Mouse (Mus musculus): ENCODE data around the gene Gm15448.
"Not testable (repeated sequence)": the region's sequence is repeated elsewhere in the genome, so short reads cannot be mapped to it uniquely, and the experiment has no call there.

Gene Gm15448

GRCm38 (mm10) chr7:3825599-3825998 is at the start of gene Gm15448:
Gene Gm15448 (minus strand): TSS chr7:3825687.
- DNase-seq = not testable (repeated sequence)

GRCm38 (mm10) chr7:3875032-3875431 is 49.5 kb upstream of the Gm15448 start:
- DNase-seq = not testable (repeated sequence)

- DNase-seq = not testable (repeated sequence)
These were observed 19.5 kb upstream of the Gm15448 start, which contains the start of gene Pira2 for GRCm38 (mm10) chr7:3844951-3845350. Gene Pira2 (minus strand): TSS chr7:3845051.

DNA sequence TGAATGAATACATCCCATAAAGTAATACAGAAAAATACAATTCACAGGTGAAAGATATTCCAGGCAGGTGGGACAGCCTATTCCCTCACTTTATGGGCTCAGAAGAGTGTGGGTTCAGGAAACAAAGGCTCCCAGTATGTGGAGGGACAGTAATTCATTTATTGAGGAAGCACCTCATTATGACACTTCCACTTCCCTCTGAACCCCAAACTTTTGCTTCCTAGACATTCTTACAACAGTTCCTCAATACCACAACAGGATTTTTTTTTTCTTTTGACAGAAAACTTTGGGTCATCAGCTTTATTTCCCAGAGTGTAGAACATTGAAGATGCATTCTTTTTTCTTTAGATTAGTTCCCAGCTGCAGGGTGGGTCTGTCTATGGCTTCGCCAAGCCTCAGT is 12.4 kb upstream of the Gm15448 start:
- not testable (repeated sequence) for DNase-seq

DNA sequence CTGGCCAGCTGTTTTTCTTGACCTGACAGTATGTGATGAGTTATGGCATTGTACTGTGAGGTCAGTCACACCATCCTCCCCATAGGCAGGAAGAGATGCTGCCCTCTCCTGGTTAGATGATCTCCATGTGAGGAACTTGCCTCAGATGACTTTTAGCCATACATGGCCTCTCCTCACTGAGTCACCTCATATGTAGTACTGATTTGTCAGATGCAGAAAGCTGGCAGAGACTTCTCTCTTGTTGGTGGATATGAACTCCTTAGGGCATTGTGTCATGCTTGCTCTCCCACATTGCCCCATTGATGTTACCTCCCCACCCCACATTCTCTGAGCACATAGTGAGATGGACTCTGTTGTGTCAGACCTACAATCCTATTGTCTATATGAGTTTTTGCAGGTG is 5.1 kb upstream of the Gm15448 start:
- DNase-seq = not testable (repeated sequence)

- not testable (repeated sequence) for DNase-seq
These were observed 13.6 kb downstream of the Gm15448 start for GRCm38 (mm10) chr7:3811912-3812311.

GRCm38 (mm10) chr7:3802935-3803334 is 22.6 kb downstream of the Gm15448 start:
- not testable (repeated sequence) for DNase-seq

- not testable (repeated sequence) for DNase-seq
These were observed 25.5 kb downstream of the Gm15448 start for GRCm38 (mm10) chr7:3799940-3800339.

DNA sequence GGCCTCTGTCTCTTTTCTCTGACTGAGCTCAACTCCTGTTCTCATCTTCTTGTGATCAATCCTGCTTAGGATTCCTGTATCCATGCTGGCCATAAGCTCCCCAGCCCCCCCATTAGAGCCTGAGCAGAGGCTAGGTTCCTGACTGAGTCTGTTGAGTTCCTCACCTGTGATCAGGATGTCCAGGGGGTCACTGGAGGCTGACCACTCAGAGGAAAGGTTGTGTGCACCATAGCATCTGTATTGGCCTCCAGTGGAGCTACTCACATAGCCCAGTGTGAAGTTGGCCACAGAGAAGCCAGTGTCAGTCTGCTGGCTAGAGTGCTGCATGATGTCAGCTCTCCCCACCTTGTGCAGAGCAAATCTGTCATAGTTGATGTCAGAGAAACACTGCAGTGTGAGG is 29.2 kb downstream of the Gm15448 start:
- not testable (repeated sequence) for DNase-seq

Data from liver (tissue).